In genomic region chr4:145257751-145258434, GRCm38 (mm10) we compare ENCODE assay signal across 17 mouse cellular contexts. TPM values are rescaled to one million over a fixed set of nuclear protein-coding genes. Genes with fewer than 3 reads are reported as not detected.
A peak's percentile ranks its signal among the peaks of the same experiment; 100 is the strongest.
DNase-seq lines count a peak whose midpoint lies in the region; ATAC-seq and TF ChIP-seq lines count a peak whose summit lies in the region.
"Had no signal": no experiment of that assay in that cellular context is flagged by ENCODE, and none has a peak within 500 bp of the region (broad histone marks: within the 10 kb centered on the region; RNA-seq: fewer than 3 reads in every experiment).

No protein-coding gene starts in this region.

- H3K27me3 ChIP-seq in liver, embryonic 15.5 days = no peaks in the 10 kb centered on the region
- H3K27me3 ChIP-seq in liver, embryonic 11.5 days (replicated peaks; ENCODE audit: control insufficient read depth, insufficient read depth, low read length) = no peaks in the 10 kb centered on the region
- H3K27me3 ChIP-seq in myocyte (ENCODE audit: control insufficient read depth, insufficient read depth, insufficient read length) = no peaks in the 10 kb centered on the region
- H3K27me3 ChIP-seq in hindbrain, embryonic 10.5 days (ENCODE audit: insufficient read depth, poor library complexity, severe bottlenecking) = no peaks in the 10 kb centered on the region
- H3K27me3 ChIP-seq in heart, embryonic 10.5 days (ENCODE audit: insufficient read depth, poor library complexity, severe bottlenecking) = no peaks in the 10 kb centered on the region

- WGBS in liver, embryonic 15.5 days (ENCODE audit: insufficient replicate concordance) = 58% methylated on average over 5 of the region's 5 CpGs
- 60% methylated on average over 5 of the region's 5 CpGs for WGBS in liver, embryonic 11.5 days
- 69% methylated on average over 5 of the region's 5 CpGs for WGBS in hindbrain, embryonic 10.5 days
- 62% methylated on average over 5 of the region's 5 CpGs for WGBS in heart, embryonic 10.5 days

- H3K27ac ChIP-seq in liver, embryonic 15.5 days (replicated peaks) = no peak overlapping the region
- H3K27ac ChIP-seq in liver, embryonic 11.5 days (ENCODE audit: low read depth, low read length) = no peak overlapping the region
- no peak overlapping the region for H3K27ac ChIP-seq in hindbrain, embryonic 10.5 days
- H3K27ac ChIP-seq in heart, embryonic 10.5 days = no peak overlapping the region

- no peak for DNase-seq in liver, embryonic 11.5 days (ENCODE audit: low spot score)
- DNase-seq in MN1 (ENCODE audit: low spot score) = peak; percentile 27
- peak; percentile 79 for DNase-seq in fibroblast of lung, adult 2 months (ENCODE audit: low read depth)
- DNase-seq in hindbrain, embryonic 10.5 days (ENCODE audit: low spot score) = no peak
- DNase-seq in embryo, embryonic 10 days (ENCODE audit: low spot score) = no peak
- no peak for DNase-seq in heart, embryonic 10.5 days (ENCODE audit: low spot score)
- DNase-seq: adrenal gland, postnatal 36 days; cerebellum, adult 8-10 months; embryo, embryonic 11 days; heart, postnatal 14 days; kidney, adult 8-10 months; lung, postnatal 4 days; thymus, adult 18-20 months had no signal

- TF ChIP-seq POLR2A in myocyte (IDR thresholded peaks at IDR 0.05; ENCODE audit: insufficient read length, low read depth) = no peak

- H3K4me1 ChIP-seq in liver, embryonic 15.5 days (replicated peaks) = peaks cover 6% of the 10 kb centered on the region
- H3K4me1 ChIP-seq in liver, embryonic 11.5 days (replicated peaks; ENCODE audit: control insufficient read depth, insufficient read depth, low read length) = no peaks in the 10 kb centered on the region
- no peaks in the 10 kb centered on the region for H3K4me1 ChIP-seq in hindbrain, embryonic 10.5 days (replicated peaks)
- H3K4me1 ChIP-seq in heart, embryonic 10.5 days = no peaks in the 10 kb centered on the region

- H3K9me3 ChIP-seq in liver, embryonic 15.5 days (replicated peaks) = no peaks in the 10 kb centered on the region
- no peaks in the 10 kb centered on the region for H3K9me3 ChIP-seq in liver, embryonic 11.5 days (ENCODE audit: control insufficient read depth, low read length)
- H3K9me3 ChIP-seq in hindbrain, embryonic 10.5 days = no peaks in the 10 kb centered on the region
- H3K9me3 ChIP-seq in heart, embryonic 10.5 days = no peaks in the 10 kb centered on the region

- H3ac ChIP-seq in myocyte (ENCODE audit: control insufficient read depth, insufficient read length) = no peak overlapping the region

- ATAC-seq in liver, embryonic 15.5 days (ENCODE audit: insufficient read depth) = peak; percentile 38; the same call in 1 of the 2 replicates
- ATAC-seq in liver, embryonic 11.5 days (replicated peaks; ENCODE audit: low FRiP score) = no peak
- ATAC-seq: hindbrain, embryonic 16.5 days had no signal

- H3K36me3 ChIP-seq in liver, embryonic 15.5 days (replicated peaks) = no peaks in the 10 kb centered on the region
- H3K36me3 ChIP-seq in liver, embryonic 11.5 days (ENCODE audit: control insufficient read depth, insufficient read depth, low read length) = no peaks in the 10 kb centered on the region
- H3K36me3 ChIP-seq in myocyte (ENCODE audit: control insufficient read depth, insufficient read depth) = no peaks in the 10 kb centered on the region
- no peaks in the 10 kb centered on the region for H3K36me3 ChIP-seq in hindbrain, embryonic 10.5 days
- H3K36me3 ChIP-seq in heart, embryonic 10.5 days = no peaks in the 10 kb centered on the region

- no peak overlapping the region for H3K4me2 ChIP-seq in liver, embryonic 15.5 days
- no peak overlapping the region for H3K4me2 ChIP-seq in liver, embryonic 11.5 days
- peak overlapping the region; percentile 21 for H3K4me2 ChIP-seq in myocyte (ENCODE audit: low read depth)

- H3K9ac ChIP-seq in liver, embryonic 15.5 days = no peak overlapping the region
- H3K9ac ChIP-seq in liver, embryonic 11.5 days (ENCODE audit: low read depth, low read length) = no peak overlapping the region

- no peaks in the 10 kb centered on the region for H3K79me2 ChIP-seq in myocyte (ENCODE audit: control insufficient read depth, insufficient read depth)

- H3K4me3 ChIP-seq in liver, embryonic 15.5 days (replicated peaks) = no peak overlapping the region
- no peak overlapping the region for H3K4me3 ChIP-seq in liver, embryonic 11.5 days (ENCODE audit: low read depth, low read length)
- H3K4me3 ChIP-seq in myocyte = no peak overlapping the region
- no peak overlapping the region for H3K4me3 ChIP-seq in hindbrain, embryonic 10.5 days
- no peak overlapping the region for H3K4me3 ChIP-seq in heart, embryonic 10.5 days
- H3K4me3 ChIP-seq: erythroblast, embryonic 14.5 days had no signal

TF ChIP-seq in myocyte, 11 proteins besides CTCF, POLR2A, EP300 and RAD21:
- TF ChIP-seq TCF3 (IDR thresholded peaks at IDR 0.05; ENCODE audit: insufficient read length, low read depth) = no peak
- no peak for TF ChIP-seq CEBPB (IDR thresholded peaks at IDR 0.05; ENCODE audit: insufficient read depth, poor library complexity, severe bottlenecking)
- no peak for TF ChIP-seq SRF (IDR thresholded peaks at IDR 0.05; ENCODE audit: control insufficient read depth, insufficient read length, low read depth)
- no peak for TF ChIP-seq POLR2AphosphoS2 (IDR thresholded peaks at IDR 0.05; ENCODE audit: insufficient read length, low read depth)
- no peak for TF ChIP-seq MYOG (IDR thresholded peaks at IDR 0.05; ENCODE audit: control insufficient read depth in 1 of 3, insufficient read depth in 1 of 3, insufficient read length in 2 of 3, low read depth in 2 of 3)
- TF ChIP-seq REST (IDR thresholded peaks at IDR 0.05; ENCODE audit: insufficient read depth, insufficient read length) = no peak
- TF ChIP-seq E2F4 (IDR thresholded peaks at IDR 0.05; ENCODE audit: insufficient read depth) = no peak
- no peak for TF ChIP-seq TCF12 (IDR thresholded peaks at IDR 0.05; ENCODE audit: insufficient read depth, poor library complexity, severe bottlenecking)
- no peak for TF ChIP-seq USF1 (IDR thresholded peaks at IDR 0.05; ENCODE audit: low read depth)
- TF ChIP-seq MAX (IDR thresholded peaks at IDR 0.05; ENCODE audit: low read depth) = no peak
- TF ChIP-seq MYOD1 (IDR thresholded peaks at IDR 0.05; ENCODE audit: control insufficient read depth in 1 of 3, insufficient read length in 2 of 3, low read depth in 2 of 3) = no peak

RNA-seq across cellular contexts. Expression of gene Tnfrsf1b, which starts 11.2 kb away (rescaled TPM):
- polyA plus RNA-seq in liver, embryonic 15.5 days (2015; fragmentation: Nextera tagmentation; extraction: Ambion mirVana) = 7.7 and 9.3 TPM in 2 replicates
- 5.7 and 6.5 TPM in 2 replicates for polyA plus RNA-seq in liver, embryonic 11.5 days (2014; fragmentation: Nextera tagmentation; extraction: Ambion mirVana)
- 9.7 TPM for polyA plus RNA-seq in myocyte (2012; fragmentation: generic; extraction: Trizol)
- polyA plus RNA-seq in hindbrain, embryonic 10.5 days (2016; fragmentation: Nextera tagmentation; extraction: Ambion mirVana) = 2.8 and 3.1 TPM in 2 replicates
- polyA plus RNA-seq in heart, embryonic 10.5 days (2016; fragmentation: Nextera tagmentation; extraction: Ambion mirVana) = 2.5 and 4.2 TPM in 2 replicates

RNA-seq across cellular contexts. Expression of gene Tnfrsf8, which starts 57.1 kb away (rescaled TPM):
- polyA plus RNA-seq in liver, embryonic 15.5 days (2015; fragmentation: Nextera tagmentation; extraction: Ambion mirVana) = 0.06 and 0.07 TPM in 2 replicates
- not detected in 2 replicates for polyA plus RNA-seq in liver, embryonic 11.5 days (2014; fragmentation: Nextera tagmentation; extraction: Ambion mirVana)
- polyA plus RNA-seq in myocyte (2012; fragmentation: generic; extraction: Trizol) = 0.02 TPM
- polyA plus RNA-seq in hindbrain, embryonic 10.5 days (2016; fragmentation: Nextera tagmentation; extraction: Ambion mirVana) = 0.08 and 0.09 TPM in 2 replicates
- not detected in 2 replicates for polyA plus RNA-seq in heart, embryonic 10.5 days (2016; fragmentation: Nextera tagmentation; extraction: Ambion mirVana)
- polyA plus RNA-seq: erythroblast, embryonic 14.5 days had no signal

Comparison
In these comparisons a context has a peak if more than half of its experiments do, and no peak if none do; other contexts are left out.
1. DNase-seq: peak in MN1 (single experiment) and fibroblast of lung, adult 2 months (single experiment); none in liver, embryonic 11.5 days (single experiment), hindbrain, embryonic 10.5 days (single experiment), embryo, embryonic 10 days (single experiment) and heart, embryonic 10.5 days (single experiment).